Mouse (Mus musculus) intestine, postnatal 0 days (tissue): ENCODE data around the gene Fkbp5. TPM values are rescaled to one million over a fixed set of nuclear protein-coding genes. Genes with fewer than 3 reads are reported as not detected.

Experiments
- ATAC-seq: fragments of 200-750 bp; cut with Nextera tagmentation; 2 replicates; pipeline ENCODE4 v1.8.0; 2017; ENCODE audit warnings: mild to moderate bottlenecking, moderate TSS enrichment, moderate library complexity
- H3K27ac ChIP-seq: fragments of 300-500 bp; sonication (generic); 2 replicates; pipeline ENCODE4 v1.5.1; 2014; ENCODE audit warnings: mild to moderate bottlenecking, low read depth, low read length, moderate library complexity
- H3K27me3 ChIP-seq: fragments of 300-500 bp; sonication (generic); replicated peaks from 2 replicates; pipeline ENCODE4 v1.6.1; 2014; ENCODE audit warnings: low read length, mixed read lengths; ENCODE audit not compliant: control insufficient read depth, insufficient read depth
- H3K36me3 ChIP-seq: fragments of 300-500 bp; sonication (generic); 2 replicates; pipeline ENCODE4 v1.6.1; 2014; ENCODE audit warnings: mild to moderate bottlenecking, moderate library complexity; ENCODE audit not compliant: control insufficient read depth, insufficient read depth
- H3K4me1 ChIP-seq: fragments of 300-500 bp; sonication (generic); replicated peaks from 2 replicates; pipeline ENCODE4 v1.6.1; 2014; ENCODE audit warnings: antibody characterized with exemption, low read length, mixed read lengths; ENCODE audit not compliant: control insufficient read depth, insufficient read depth
- H3K4me2 ChIP-seq: fragments of 300-500 bp; sonication (generic); replicated peaks from 2 replicates; pipeline ENCODE4 v1.6.1; 2014; ENCODE audit warnings: low read depth, mild to moderate bottlenecking, moderate library complexity
- H3K4me3 ChIP-seq: fragments of 300-500 bp; sonication (generic); 2 replicates; pipeline ENCODE4 v1.5.1; 2014; ENCODE audit warnings: low read depth, low read length
- H3K9ac ChIP-seq: fragments of 300-500 bp; sonication (generic); 2 replicates; pipeline ENCODE4 v1.6.1; 2014; ENCODE audit warnings: mild to moderate bottlenecking, low read depth, low read length
- H3K9me3 ChIP-seq: fragments of 300-500 bp; sonication (generic); 2 replicates; pipeline ENCODE4 v1.6.1; 2016; ENCODE audit warnings: mixed run types; ENCODE audit not compliant: control insufficient read depth
- CTCF ChIP-seq: sonication (generic); IDR thresholded peaks from 2 replicates; pipeline ENCODE4 v1.5.1; 2016; ENCODE audit warnings: low read depth, mild to moderate bottlenecking, control low read depth, antibody characterized with exemption, moderate library complexity
- WGBS: fragments of 180-500 bp; shearing (Covaris S2); extraction: QIAGEN DNeasy Blood & Tissue Kit; methylation state at CpG from one replicate; pipeline ENCODE4 v1.1.7; 2014; 5-methylcytosine and 5-hydroxymethylcytosine counted together
- polyA plus RNA-seq: library from polyadenylated mRNA; unstranded; fragments of >200 nt; fragmentation: Nextera tagmentation; extraction: Ambion mirVana; gene quantifications from 2 replicates; pipeline ENCODE4 v1.2.1, GENCODE M21; 2015

Fkbp5 gene
- polyA plus RNA-seq, 1 experiment from 2014 or later: 10.1 TPM

- Histone ChIP-seq H3K9ac (no peak overlapping the region), H3K4me2 (no peak overlapping the region), H3K4me1 (no peaks in the 10 kb centered on the region), H3K27me3 (no peaks in the 10 kb centered on the region), H3K9me3 (no peaks in the 10 kb centered on the region), H3K4me3 (no peak overlapping the region), H3K36me3 (no peaks in the 10 kb centered on the region), H3K27ac (no peak overlapping the region)
- 81% methylated on average over 3 of the region's 3 CpGs for WGBS
- no peak for TF ChIP-seq CTCF
- ATAC-seq: no peak
Measured at GRCm38 (mm10) chr17:28500465-28500864, 16.9 kb downstream of the Fkbp5 start.

- Histone ChIP-seq H3K9ac (no peak overlapping the region), H3K4me3 (no peak overlapping the region), H3K27ac (no peak overlapping the region), H3K27me3 (no peaks in the 10 kb centered on the region), H3K4me2 (no peak overlapping the region), H3K4me1 (no peaks in the 10 kb centered on the region), H3K9me3 (no peaks in the 10 kb centered on the region), H3K36me3 (no peaks in the 10 kb centered on the region)
- ATAC-seq: no peak
- WGBS: 79% methylated on average over 2 of the region's 2 CpGs
- no peak for TF ChIP-seq CTCF
Measured at GRCm38 (mm10) chr17:28499190-28499589, 18.1 kb downstream of the Fkbp5 start.

DNA sequence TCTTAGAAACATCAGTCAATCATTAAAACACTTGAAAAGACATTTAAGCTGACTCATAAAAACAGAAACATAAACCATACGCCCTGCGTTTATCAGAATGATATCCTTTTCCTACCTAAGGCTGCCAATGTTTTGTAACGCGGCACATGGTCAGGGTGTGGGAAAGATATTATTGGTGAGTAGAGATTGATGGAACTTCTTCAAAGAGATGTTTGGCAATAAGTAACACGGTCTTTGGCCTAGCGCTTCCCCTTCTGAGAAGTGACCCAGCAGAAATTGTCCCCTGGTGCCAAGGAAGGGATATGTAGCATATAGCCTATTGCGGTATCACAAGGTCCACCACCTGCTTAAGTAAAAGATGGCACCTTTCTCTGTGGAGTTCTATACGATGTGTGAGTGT, 21.5 kb downstream of the Fkbp5 start:
- Histone ChIP-seq H3K27ac (no peak overlapping the region), H3K27me3 (no peaks in the 10 kb centered on the region), H3K4me3 (no peak overlapping the region), H3K4me2 (no peak overlapping the region), H3K4me1 (no peaks in the 10 kb centered on the region), H3K9me3 (no peaks in the 10 kb centered on the region), H3K36me3 (no peaks in the 10 kb centered on the region), H3K9ac (no peak overlapping the region)
- ATAC-seq: peak; percentile 62
- TF ChIP-seq CTCF: no peak
- 59% methylated on average over 8 of the region's 8 CpGs for WGBS

DNA sequence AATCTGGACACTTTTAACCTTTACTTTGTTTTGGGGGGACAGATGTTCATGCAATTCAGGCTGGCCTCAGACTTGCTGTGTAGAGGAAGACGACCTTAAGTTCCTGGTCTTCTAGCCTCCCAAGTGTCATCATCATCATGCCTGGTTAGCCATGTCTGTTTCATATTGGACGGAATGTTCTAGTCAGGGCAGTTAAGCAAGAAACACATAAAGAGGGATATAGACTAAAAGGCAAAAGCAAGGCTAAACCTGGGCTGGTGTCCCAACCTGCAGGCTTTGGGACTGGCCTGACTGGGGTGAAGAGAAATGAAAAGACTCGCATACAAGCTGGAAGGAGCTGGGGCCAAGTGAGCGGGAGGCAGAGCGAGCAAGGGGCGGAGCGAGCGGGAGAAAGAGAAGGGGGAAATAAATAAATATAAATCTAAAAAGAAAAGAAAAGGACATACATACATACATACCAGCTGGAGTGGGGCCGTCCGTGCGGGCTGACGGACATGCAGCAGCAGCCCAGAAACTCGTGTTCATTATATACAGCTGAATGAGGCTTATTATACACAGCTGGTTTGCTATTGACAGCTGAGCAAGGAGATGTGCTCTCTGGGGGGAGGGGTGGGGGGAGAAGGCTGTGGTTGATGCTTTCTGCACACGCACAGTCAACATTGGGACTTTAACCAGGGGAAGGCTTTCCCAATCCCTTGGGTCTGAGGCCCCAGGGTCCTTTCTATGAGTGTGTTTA, 26.1 kb downstream of the Fkbp5 start:
- ATAC-seq: no peak
- Histone ChIP-seq H3K9ac (no peak overlapping the region), H3K4me2 (no peak overlapping the region), H3K36me3 (no peaks in the 10 kb centered on the region), H3K27ac (no peak overlapping the region), H3K27me3 (no peaks in the 10 kb centered on the region), H3K9me3 (no peaks in the 10 kb centered on the region), H3K4me3 (no peak overlapping the region), H3K4me1 (0 out of 2 replicates have a peak, but pooled peaks cover 4% of the 10 kb centered on the region)
- no peak for TF ChIP-seq CTCF
- 64% methylated on average over 14 of the region's 14 CpGs for WGBS

DNA sequence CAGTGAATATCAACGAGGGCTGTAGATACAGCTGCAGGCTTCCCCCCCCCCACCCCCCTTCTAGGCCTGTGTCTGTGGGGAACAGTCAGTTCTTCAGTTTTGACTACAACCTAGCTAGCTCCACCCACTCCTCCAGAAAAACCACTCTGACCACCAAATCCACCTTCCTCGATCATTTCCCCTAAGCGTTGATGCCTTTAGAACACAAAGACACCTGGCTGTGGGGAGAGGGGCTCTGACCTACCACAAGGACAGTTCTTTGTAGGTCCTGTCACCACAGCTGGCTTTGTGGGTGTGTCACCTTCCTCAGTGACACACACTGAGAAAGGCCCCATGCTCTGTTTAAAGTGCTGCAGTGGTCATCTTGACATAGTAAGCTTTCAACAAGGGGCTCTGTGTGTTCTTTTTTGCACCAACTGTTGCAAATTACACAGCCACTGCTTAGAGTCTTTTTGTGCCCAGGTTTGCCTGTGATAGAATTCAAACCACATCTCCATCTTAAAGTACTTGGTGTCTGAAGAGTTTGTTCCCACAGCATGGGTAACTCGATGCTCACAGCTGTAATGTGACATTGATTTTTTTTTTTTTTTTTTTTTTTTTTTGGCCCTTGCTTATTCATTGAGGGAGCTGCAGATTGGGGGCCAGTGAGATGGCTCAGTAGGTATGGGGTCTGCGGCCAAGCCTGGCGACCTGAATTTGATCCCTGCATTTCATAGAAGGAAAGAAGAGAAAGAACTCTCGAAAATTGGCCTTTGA, 28.9 kb downstream of the Fkbp5 start:
- no peak overlapping the region for H3K9ac ChIP-seq
- no peak overlapping the region for H3K4me3 ChIP-seq
- 0 out of 2 replicates have a peak, but pooled peaks cover 4% of the 10 kb centered on the region for H3K4me1 ChIP-seq
- no peak overlapping the region for H3K4me2 ChIP-seq
- ATAC-seq: no peak
- no peaks in the 10 kb centered on the region for H3K36me3 ChIP-seq
- no peaks in the 10 kb centered on the region for H3K9me3 ChIP-seq
- no peak overlapping the region for H3K27ac ChIP-seq
- H3K27me3 ChIP-seq: no peaks in the 10 kb centered on the region
- WGBS: 63% methylated on average over 7 of the region's 7 CpGs
- no peak for TF ChIP-seq CTCF

- Histone ChIP-seq H3K9me3 (no peaks in the 10 kb centered on the region), H3K9ac (no peak overlapping the region), H3K4me2 (no peak overlapping the region), H3K4me3 (no peak overlapping the region), H3K27me3 (no peaks in the 10 kb centered on the region), H3K36me3 (no peaks in the 10 kb centered on the region), H3K4me1 (0 out of 2 replicates have a peak, but pooled peaks cover 4% of the 10 kb centered on the region), H3K27ac (no peak overlapping the region)
- TF ChIP-seq CTCF: no peak
- no peak for ATAC-seq
- 85% methylated on average over 18 of the region's 18 CpGs for WGBS
Measured at GRCm38 (mm10) chr17:28487584-28488257, 29.6 kb downstream of the Fkbp5 start.
